Mouse (Mus musculus) left cerebral cortex, postnatal 25 days (tissue): ENCODE measurements around the gene Ikzf4. TPM values are rescaled to one million over a fixed set of nuclear protein-coding genes. Genes with fewer than 3 reads are reported as not detected.
"Not testable (repeated sequence)": the region's sequence is repeated elsewhere in the genome, so short reads cannot be mapped to it uniquely, and the experiment has no call there.

Source experiments
- DNase-seq, 2 experiments: peaks; one replicate each; pipeline ENCODE4 v3.0.0; 2022; ENCODE audit warnings: low spot score in 2 of 2, mixed read lengths in 1 of 2
- intact Hi-C: fragments of 180-260 bp; cut with DNase I; formaldehyde crosslinking; loops from one replicate; pipeline ENCODE4 v1.15.1; 2025
- total RNA-seq, 2 experiments: library from RNA; stranded (reverse); gene quantifications; 2 replicates each; pipeline ENCODE4 v1.2.3; 2021

Ikzf4 gene
- total RNA-seq, 2 experiments from 2014 or later: 17.9 to 18.9 TPM

GRCm38 (mm10) chr10:128642749-128643148 lies 3.0 kb downstream of the Ikzf4 start:
- intact Hi-C loops: no loop called here
- no peak for DNase-seq

DNA sequence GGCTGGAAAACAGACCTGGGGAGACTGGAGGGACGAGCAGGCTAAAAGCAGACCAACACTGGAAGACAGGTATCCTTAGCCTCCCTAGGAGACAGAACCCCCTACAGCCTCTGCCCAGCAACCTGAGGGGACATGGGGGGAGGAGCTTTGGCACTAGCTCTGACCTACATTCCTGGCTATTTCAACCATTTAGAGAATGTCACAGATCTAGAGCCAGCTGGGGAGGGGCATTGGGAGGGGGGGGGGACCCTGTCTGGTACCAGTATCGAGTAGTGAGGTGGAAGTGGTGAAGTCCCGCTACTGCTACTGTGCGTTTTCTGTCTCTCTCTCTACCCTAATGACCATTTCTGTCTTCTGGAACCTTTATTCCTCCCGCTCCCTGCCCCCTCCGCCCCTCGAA lies 3.9 kb downstream of the Ikzf4 start:
- intact Hi-C loops: no loop called here
- no peak for DNase-seq

GRCm38 (mm10) chr10:128640891-128641290 lies 4.9 kb downstream of the Ikzf4 start:
- intact Hi-C loops: no loop called here
- no peak for DNase-seq

GRCm38 (mm10) chr10:128639999-128640398 lies 5.8 kb downstream of the Ikzf4 start:
- no peak for DNase-seq
- intact Hi-C loops: no loop called here

DNA sequence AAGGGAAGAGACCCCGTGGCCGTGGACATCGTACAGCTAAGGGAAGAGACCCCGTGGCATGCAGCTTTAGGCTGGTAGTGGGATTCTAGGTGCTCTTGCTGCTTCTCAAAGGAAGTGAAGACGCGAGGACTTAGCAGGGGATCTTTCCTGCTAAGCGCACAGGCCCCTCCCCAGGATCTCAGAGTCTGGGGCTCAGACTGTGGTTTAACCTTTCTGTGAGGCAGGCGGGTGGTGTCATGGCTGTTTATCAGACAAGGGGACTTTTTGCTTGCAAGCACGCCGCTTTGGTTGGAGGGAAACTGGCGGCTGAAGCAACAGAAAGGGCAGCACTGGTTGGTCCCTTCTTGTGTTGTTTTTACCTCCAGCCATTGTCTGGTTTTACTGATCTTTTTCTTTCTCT lies 8.8 kb downstream of the Ikzf4 start:
- DNase-seq: no peak
- intact Hi-C loops: no loop called here

- no peak for DNase-seq
- intact Hi-C loops: no loop called here
Measured at GRCm38 (mm10) chr10:128636561-128636960, 9.2 kb downstream of the Ikzf4 start.

GRCm38 (mm10) chr10:128635697-128636096 lies 10.1 kb downstream of the Ikzf4 start:
- intact Hi-C loops: no loop called here

GRCm38 (mm10) chr10:128631571-128631970 lies 14.2 kb downstream of the Ikzf4 start:
- intact Hi-C loops: no loop called here
- no peak for DNase-seq

More at GRCm38 (mm10) chr10:128635697-128636096, 10.1 kb downstream of the Ikzf4 start:
- DNase-seq: no peak

- intact Hi-C loops, DNase-seq: not testable (repeated sequence)
Measured at GRCm38 (mm10) chr10:128630306-128630705, 15.5 kb downstream of the Ikzf4 start.

GRCm38 (mm10) chr10:128629746-128630145 lies 16.0 kb downstream of the Ikzf4 start:
- intact Hi-C loops: no loop called here

GRCm38 (mm10) chr10:128627398-128628317 lies 18.1 kb downstream of the Ikzf4 start:
- DNase-seq: no peak
- intact Hi-C loops: no loop called here

More at GRCm38 (mm10) chr10:128629746-128630145, 16.0 kb downstream of the Ikzf4 start:
- DNase-seq: no peak

- peak; percentile 88 to 99 for DNase-seq
- intact Hi-C loops: loop anchor here (1.0 kb wide), 2 partner anchors 48 to 60 kb away; partner anchors contain the start of gene Suox
Measured at GRCm38 (mm10) chr10:128626311-128627310, 19.2 kb downstream of the Ikzf4 start, which contains the start of gene Rps26. Gene Rps26, minus strand, starts transcription at chr10:128626747.

DNA sequence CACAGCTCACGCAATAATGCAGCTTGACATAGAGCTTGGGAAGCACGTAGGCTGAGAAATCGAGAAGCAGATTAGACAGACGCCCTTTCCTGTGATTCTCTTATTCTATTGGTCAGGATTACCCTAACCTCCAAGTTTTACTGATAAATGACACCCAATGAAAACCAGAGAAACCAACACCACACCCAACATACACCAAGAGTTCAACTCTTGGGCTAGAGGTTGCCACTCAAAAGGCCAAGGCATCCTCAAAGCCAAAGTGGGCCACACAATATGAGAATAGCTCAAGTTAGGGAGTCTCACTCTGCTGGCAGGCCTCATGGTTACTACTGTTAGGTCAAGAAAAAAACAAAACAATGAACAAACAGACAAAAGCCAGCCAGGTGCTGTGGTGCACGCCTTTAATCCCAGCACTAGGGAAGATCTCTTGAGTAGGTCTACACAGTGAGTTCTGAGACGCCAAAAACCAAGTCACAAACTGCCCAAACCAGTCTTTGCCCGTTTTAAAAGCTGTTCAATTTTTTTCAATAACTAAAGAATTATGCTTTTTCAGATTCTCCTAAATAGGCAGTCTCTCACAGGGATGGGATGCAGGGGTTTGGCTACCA lies 20.4 kb downstream of the Ikzf4 start:
- intact Hi-C loops: no loop called here
- no peak for DNase-seq

DNA sequence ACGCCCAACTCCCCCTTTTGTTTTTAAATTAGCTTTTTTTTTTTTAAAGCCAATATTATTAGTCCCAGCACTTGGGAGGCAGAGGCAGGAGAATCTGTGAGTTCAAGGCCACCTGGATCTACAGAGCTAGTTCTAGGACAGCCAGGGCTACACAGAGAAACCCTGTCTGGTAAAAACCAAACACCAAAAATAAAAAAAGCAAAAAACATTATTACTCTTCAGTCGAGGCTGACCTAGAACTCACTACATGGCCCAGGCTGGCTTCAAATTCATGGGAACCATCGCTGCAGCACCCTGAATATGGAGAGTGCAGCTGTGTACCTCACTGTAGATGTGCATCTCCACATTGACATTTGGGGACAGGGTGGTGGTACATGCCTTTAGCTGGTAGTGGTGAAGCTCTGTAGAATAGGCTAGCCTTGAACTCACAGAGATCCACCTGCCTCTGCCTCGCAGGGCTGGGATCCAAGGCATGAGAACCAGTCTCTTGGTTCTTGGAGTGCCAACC lies 22.6 kb downstream of the Ikzf4 start:
- DNase-seq, intact Hi-C loops: not testable (repeated sequence)

DNA sequence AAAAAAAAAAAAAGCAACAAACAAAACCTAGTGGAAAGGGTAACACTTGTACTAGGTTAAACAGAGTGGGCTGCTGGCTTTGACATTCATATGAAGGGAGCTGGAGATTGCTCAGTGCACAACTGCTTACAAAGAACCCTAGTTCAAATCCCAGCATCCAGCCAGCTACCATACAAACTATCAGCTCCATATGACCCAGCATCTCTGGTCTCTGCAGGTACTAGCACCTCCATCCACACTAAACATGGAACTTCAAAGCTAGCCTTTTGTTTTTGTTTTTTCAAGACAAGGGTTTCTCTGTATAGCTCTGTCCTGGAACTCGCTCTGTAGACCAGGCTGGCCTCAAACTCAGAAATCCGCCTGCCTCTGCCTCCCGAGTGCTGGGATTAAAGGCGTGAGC lies 23.1 kb downstream of the Ikzf4 start:
- DNase-seq: no peak
- intact Hi-C loops: no loop called here

DNA sequence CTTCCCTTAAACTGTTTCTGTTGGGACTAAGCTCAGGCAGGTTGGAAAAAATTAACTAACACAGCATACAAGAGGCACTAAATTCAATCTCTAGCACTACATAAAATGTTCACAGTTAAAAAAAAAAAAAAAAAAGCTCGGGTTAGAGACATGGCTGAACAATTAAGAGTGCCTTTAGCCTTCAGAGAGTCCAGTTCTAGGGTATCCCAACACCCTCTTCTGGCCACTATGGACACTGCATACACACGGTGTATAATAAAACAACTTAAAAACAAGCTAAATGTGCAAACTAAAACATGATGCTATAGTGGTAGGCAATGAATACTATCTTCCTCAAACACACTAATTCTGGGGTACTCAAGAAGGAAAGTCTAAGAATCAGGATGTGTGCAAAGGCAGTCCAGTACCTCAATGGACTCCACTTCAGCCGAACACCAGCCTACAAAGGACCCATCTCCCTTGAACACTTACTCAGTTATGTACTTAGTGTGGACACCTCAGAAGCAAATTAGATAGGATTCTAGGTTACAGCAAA lies 23.7 kb downstream of the Ikzf4 start:
- intact Hi-C loops: no loop called here
- no peak for DNase-seq

DNA sequence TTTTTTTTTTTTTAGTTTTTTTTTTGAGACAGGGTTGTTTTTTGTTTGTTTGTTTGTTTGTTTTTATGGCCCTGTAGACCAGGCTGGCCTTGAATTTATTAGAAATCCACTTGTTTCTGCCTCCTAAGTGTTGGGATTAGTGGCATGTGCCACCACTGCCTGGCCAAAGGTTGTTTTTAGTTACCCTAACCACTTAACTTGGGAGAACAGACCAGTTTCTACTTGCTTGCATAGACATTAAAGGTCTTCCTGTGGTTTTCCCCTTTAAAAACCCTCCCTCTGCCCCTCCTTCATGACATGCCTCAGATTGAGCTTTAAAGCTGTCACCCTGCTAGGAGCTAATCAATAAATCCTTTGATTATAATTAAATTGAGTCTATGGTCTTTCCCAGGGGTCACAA lies 25.6 kb downstream of the Ikzf4 start:
- intact Hi-C loops: no loop called here
- DNase-seq: no peak

DNA sequence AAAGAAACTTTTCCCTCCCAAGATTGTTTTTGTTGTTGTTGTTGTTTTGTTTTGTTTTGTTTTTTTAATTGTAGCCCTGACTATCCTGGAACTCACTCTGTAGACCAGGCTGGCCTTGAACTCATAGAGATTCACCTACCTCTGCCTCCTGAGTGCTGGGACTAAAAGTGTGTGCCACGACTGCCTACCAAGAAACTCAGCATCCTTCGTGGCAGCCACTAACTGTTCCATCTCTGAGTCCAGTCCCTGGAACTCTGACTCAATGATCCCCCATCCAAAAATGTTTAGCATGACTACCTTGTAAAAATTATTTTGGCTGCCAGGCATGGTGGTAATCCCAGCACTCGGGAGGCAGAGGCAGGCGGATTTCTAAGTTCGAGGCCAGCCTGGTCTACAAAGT lies 26.6 kb downstream of the Ikzf4 start:
- DNase-seq, intact Hi-C loops: not testable (repeated sequence)

DNA sequence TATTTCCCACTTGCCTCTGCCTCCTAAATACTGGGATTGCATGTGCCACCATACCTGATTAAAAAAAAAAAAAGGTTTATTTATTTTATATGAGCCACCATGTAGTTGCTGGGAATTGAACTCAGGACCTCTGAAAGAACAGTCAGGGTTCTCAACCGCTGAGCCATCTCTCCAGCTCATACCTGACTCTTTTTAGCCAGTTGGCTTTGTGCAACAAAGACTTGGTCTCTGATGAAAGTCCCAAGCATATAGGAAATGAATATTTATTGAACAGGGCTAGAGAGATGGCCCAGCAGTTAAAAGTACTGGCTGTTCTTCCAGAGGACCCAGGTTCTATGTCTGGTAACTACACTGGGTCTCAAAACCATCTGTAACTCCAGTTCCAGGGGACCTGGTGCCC lies 27.2 kb downstream of the Ikzf4 start:
- no peak for DNase-seq
- intact Hi-C loops: no loop called here
